Mouse (Mus musculus): ENCODE measurements around the gene Tnrc6a. TPM values are rescaled to one million over a fixed set of nuclear protein-coding genes. Genes with fewer than 3 reads are reported as not detected.

The Tnrc6a gene
- polyA plus RNA-seq, 1 experiment from 2014 or later: 34.1 TPM

GRCm38 (mm10) chr7:123181787-123182701, 58.4 kb downstream of the Tnrc6a start:
- H3K36me3 ChIP-seq (ENCODE audit: control insufficient read depth, insufficient read depth, low read length): peaks cover 100% of the 10 kb centered on the region
- 82% methylated on average over 20 of the region's 20 CpGs for WGBS

GRCm38 (mm10) chr7:123184891-123185290, 61.2 kb downstream of the Tnrc6a start:
- Histone ChIP-seq H3K36me3 (ENCODE audit: control insufficient read depth, insufficient read depth, low read length) (peaks cover 99% of the 10 kb centered on the region), H3K4me2 (ENCODE audit: low read length) (no peak overlapping the region), H3K27ac (replicated peaks in 1 of 2; ENCODE audit: control insufficient read depth in 1 of 2, insufficient read depth in 1 of 2, low read depth in 2 of 2, low read length in 2 of 2) (no peak overlapping the region), H3K9me3 (ENCODE audit: control insufficient read depth, low read length) (no peaks in the 10 kb centered on the region), H3K9ac (ENCODE audit: low read length) (no peak overlapping the region), H3K27me3 (ENCODE audit: control insufficient read depth, insufficient read depth, low read length) (no peaks in the 10 kb centered on the region), H3K4me1 (ENCODE audit: control insufficient read depth in 2 of 2, insufficient read depth in 2 of 2, low read length in 2 of 2) (no peaks in the 10 kb centered on the region), H3K4me3 (ENCODE audit: control insufficient read depth in 1 of 2, insufficient read depth in 1 of 2, low read depth in 1 of 2, low read length in 2 of 2) (no peak overlapping the region)
- 96% methylated on average over 1 of the region's 1 CpGs for WGBS
- no peak for ATAC-seq (ENCODE audit: insufficient number of reproducible peaks, insufficient read depth, low FRiP score, low read depth)

More at GRCm38 (mm10) chr7:123181787-123182701, 58.4 kb downstream of the Tnrc6a start:
- no peak for ATAC-seq (ENCODE audit: insufficient number of reproducible peaks, insufficient read depth, low FRiP score, low read depth)
- H3K27me3 ChIP-seq (ENCODE audit: control insufficient read depth, insufficient read depth, low read length): no peaks in the 10 kb centered on the region
- no peak overlapping the region for H3K4me2 ChIP-seq (ENCODE audit: low read length)
- no peak overlapping the region for H3K9ac ChIP-seq (ENCODE audit: low read length)
- H3K9me3 ChIP-seq (ENCODE audit: control insufficient read depth, low read length): no peaks in the 10 kb centered on the region
- no peaks in the 10 kb centered on the region for H3K4me1 ChIP-seq (ENCODE audit: control insufficient read depth in 2 of 2, insufficient read depth in 2 of 2, low read length in 2 of 2)
- H3K27ac ChIP-seq (replicated peaks in 1 of 2; ENCODE audit: control insufficient read depth in 1 of 2, insufficient read depth in 1 of 2, low read depth in 2 of 2, low read length in 2 of 2): no peak overlapping the region
- H3K4me3 ChIP-seq (ENCODE audit: control insufficient read depth in 1 of 2, insufficient read depth in 1 of 2, low read depth in 1 of 2, low read length in 2 of 2): no peak overlapping the region

GRCm38 (mm10) chr7:123186463-123186862, 62.8 kb downstream of the Tnrc6a start:
- no peaks in the 10 kb centered on the region for H3K9me3 ChIP-seq (ENCODE audit: control insufficient read depth, low read length)
- peaks cover 99% of the 10 kb centered on the region for H3K36me3 ChIP-seq (ENCODE audit: control insufficient read depth, insufficient read depth, low read length)
- H3K4me2 ChIP-seq (ENCODE audit: low read length): no peak overlapping the region
- no peak overlapping the region for H3K27ac ChIP-seq (replicated peaks in 1 of 2; ENCODE audit: control insufficient read depth in 1 of 2, insufficient read depth in 1 of 2, low read depth in 2 of 2, low read length in 2 of 2)
- no peaks in the 10 kb centered on the region for H3K4me1 ChIP-seq (ENCODE audit: control insufficient read depth in 2 of 2, insufficient read depth in 2 of 2, low read length in 2 of 2)
- no peak overlapping the region for H3K4me3 ChIP-seq (ENCODE audit: control insufficient read depth in 1 of 2, insufficient read depth in 1 of 2, low read depth in 1 of 2, low read length in 2 of 2)
- no peak overlapping the region for H3K9ac ChIP-seq (ENCODE audit: low read length)
- no peaks in the 10 kb centered on the region for H3K27me3 ChIP-seq (ENCODE audit: control insufficient read depth, insufficient read depth, low read length)
- ATAC-seq (ENCODE audit: insufficient number of reproducible peaks, insufficient read depth, low FRiP score, low read depth): no peak
- 80% methylated on average over 6 of the region's 6 CpGs for WGBS

GRCm38 (mm10) chr7:123187246-123187645, 63.6 kb downstream of the Tnrc6a start:
- Histone ChIP-seq H3K9ac (ENCODE audit: low read length) (no peak overlapping the region), H3K36me3 (ENCODE audit: control insufficient read depth, insufficient read depth, low read length) (peaks cover 99% of the 10 kb centered on the region), H3K27ac (replicated peaks in 1 of 2; ENCODE audit: control insufficient read depth in 1 of 2, insufficient read depth in 1 of 2, low read depth in 2 of 2, low read length in 2 of 2) (no peak overlapping the region), H3K9me3 (ENCODE audit: control insufficient read depth, low read length) (no peaks in the 10 kb centered on the region), H3K4me3 (ENCODE audit: control insufficient read depth in 1 of 2, insufficient read depth in 1 of 2, low read depth in 1 of 2, low read length in 2 of 2) (no peak overlapping the region), H3K4me2 (ENCODE audit: low read length) (no peak overlapping the region), H3K4me1 (ENCODE audit: control insufficient read depth in 2 of 2, insufficient read depth in 2 of 2, low read length in 2 of 2) (no peaks in the 10 kb centered on the region), H3K27me3 (ENCODE audit: control insufficient read depth, insufficient read depth, low read length) (no peaks in the 10 kb centered on the region)
- ATAC-seq (ENCODE audit: insufficient number of reproducible peaks, insufficient read depth, low FRiP score, low read depth): no peak
- WGBS: 83% methylated on average over 4 of the region's 4 CpGs

GRCm38 (mm10) chr7:123188462-123188861, 64.8 kb downstream of the Tnrc6a start:
- Histone ChIP-seq H3K4me1 (ENCODE audit: control insufficient read depth in 2 of 2, insufficient read depth in 2 of 2, low read length in 2 of 2) (no peaks in the 10 kb centered on the region), H3K9me3 (ENCODE audit: control insufficient read depth, low read length) (no peaks in the 10 kb centered on the region), H3K4me3 (ENCODE audit: control insufficient read depth in 1 of 2, insufficient read depth in 1 of 2, low read depth in 1 of 2, low read length in 2 of 2) (no peak overlapping the region), H3K27me3 (ENCODE audit: control insufficient read depth, insufficient read depth, low read length) (no peaks in the 10 kb centered on the region), H3K9ac (ENCODE audit: low read length) (no peak overlapping the region), H3K36me3 (ENCODE audit: control insufficient read depth, insufficient read depth, low read length) (peaks cover 99% of the 10 kb centered on the region), H3K27ac (replicated peaks in 1 of 2; ENCODE audit: control insufficient read depth in 1 of 2, insufficient read depth in 1 of 2, low read depth in 2 of 2, low read length in 2 of 2) (no peak overlapping the region), H3K4me2 (ENCODE audit: low read length) (no peak overlapping the region)
- 85% methylated on average over 3 of the region's 3 CpGs for WGBS
- ATAC-seq (ENCODE audit: insufficient number of reproducible peaks, insufficient read depth, low FRiP score, low read depth): no peak

- Histone ChIP-seq H3K4me3 (ENCODE audit: control insufficient read depth in 1 of 2, insufficient read depth in 1 of 2, low read depth in 1 of 2, low read length in 2 of 2) (no peak overlapping the region), H3K27me3 (ENCODE audit: control insufficient read depth, insufficient read depth, low read length) (no peaks in the 10 kb centered on the region), H3K27ac (replicated peaks in 1 of 2; ENCODE audit: control insufficient read depth in 1 of 2, insufficient read depth in 1 of 2, low read depth in 2 of 2, low read length in 2 of 2) (no peak overlapping the region), H3K4me1 (ENCODE audit: control insufficient read depth in 2 of 2, insufficient read depth in 2 of 2, low read length in 2 of 2) (no peaks in the 10 kb centered on the region), H3K9ac (ENCODE audit: low read length) (no peak overlapping the region), H3K36me3 (ENCODE audit: control insufficient read depth, insufficient read depth, low read length) (peaks cover 99% of the 10 kb centered on the region), H3K9me3 (ENCODE audit: control insufficient read depth, low read length) (no peaks in the 10 kb centered on the region), H3K4me2 (ENCODE audit: low read length) (no peak overlapping the region)
- WGBS: 92% methylated on average over 8 of the region's 8 CpGs
- ATAC-seq (ENCODE audit: insufficient number of reproducible peaks, insufficient read depth, low FRiP score, low read depth): no peak
Observed at GRCm38 (mm10) chr7:123189762-123190161, 66.1 kb downstream of the Tnrc6a start.

GRCm38 (mm10) chr7:123191731-123192130, 68.0 kb downstream of the Tnrc6a start:
- ATAC-seq (ENCODE audit: insufficient number of reproducible peaks, insufficient read depth, low FRiP score, low read depth): no peak
- no peak overlapping the region for H3K4me3 ChIP-seq (ENCODE audit: control insufficient read depth in 1 of 2, insufficient read depth in 1 of 2, low read depth in 1 of 2, low read length in 2 of 2)
- 67% methylated on average over 5 of the region's 5 CpGs for WGBS

More at GRCm38 (mm10) chr7:123191731-123192130, 68.0 kb downstream of the Tnrc6a start:
- Histone ChIP-seq H3K36me3 (ENCODE audit: control insufficient read depth, insufficient read depth, low read length) (peaks cover 90% of the 10 kb centered on the region), H3K27ac (replicated peaks in 1 of 2; ENCODE audit: control insufficient read depth in 1 of 2, insufficient read depth in 1 of 2, low read depth in 2 of 2, low read length in 2 of 2) (no peak overlapping the region), H3K4me2 (ENCODE audit: low read length) (no peak overlapping the region), H3K9me3 (ENCODE audit: control insufficient read depth, low read length) (no peaks in the 10 kb centered on the region), H3K4me1 (ENCODE audit: control insufficient read depth in 2 of 2, insufficient read depth in 2 of 2, low read length in 2 of 2) (no peaks in the 10 kb centered on the region), H3K27me3 (ENCODE audit: control insufficient read depth, insufficient read depth, low read length) (no peaks in the 10 kb centered on the region), H3K9ac (ENCODE audit: low read length) (no peak overlapping the region)

Measured in heart, embryonic 14.5 days (tissue).